Mouse (Mus musculus) stomach, embryonic 14.5 days (tissue): ENCODE measurements around the gene Mmp3. TPM values are rescaled to one million over a fixed set of nuclear protein-coding genes. Genes with fewer than 3 reads are reported as not detected.

ENCODE experiments used
- polyA plus RNA-seq: library from polyadenylated mRNA; unstranded; fragments of >200 nt; fragmentation: Nextera tagmentation; extraction: Ambion mirVana; gene quantifications from 2 replicates; pipeline ENCODE4 v1.2.1, GENCODE M21; 2014

The Mmp3 gene
- polyA plus RNA-seq, 1 experiment from 2014 or later, result not detected

Other genes with a start within 250 kb of the Mmp3 start
- gene Mmp13, start 173.3 kb upstream of the Mmp3 start, polyA plus RNA-seq, result not detected in 2 replicates
- not detected in 2 replicates for gene Mmp12, start 101.4 kb upstream of the Mmp3 start, polyA plus RNA-seq
- gene Mmp1b, start 57.8 kb upstream of the Mmp3 start, polyA plus RNA-seq, result not detected in 2 replicates
- gene Mmp10, start 56.5 kb downstream of the Mmp3 start, polyA plus RNA-seq, result not detected in 2 replicates
- gene Mmp8, start 112.6 kb downstream of the Mmp3 start, polyA plus RNA-seq, result 0.49 and 0.80 TPM in 2 replicates
- not detected in 2 replicates for gene Mmp27, start 125.6 kb downstream of the Mmp3 start, polyA plus RNA-seq
- 0.12 and 0.13 TPM in 2 replicates for gene Mmp20, start 182.4 kb downstream of the Mmp3 start, polyA plus RNA-seq
- gene Mmp7, start 246.3 kb downstream of the Mmp3 start, polyA plus RNA-seq, result 0.46 and 0.73 TPM in 2 replicates